Mouse (Mus musculus) forebrain, embryonic 16.5 days (tissue): ENCODE results near the gene Dnaaf1. TPM values are rescaled to one million over a fixed set of nuclear protein-coding genes. Genes with fewer than 3 reads are reported as not detected.

Source experiments
- ATAC-seq: fragments of 200-750 bp; cut with Nextera tagmentation; 2 replicates; pipeline ENCODE4 v1.8.0; 2017; ENCODE audit warnings: mild to moderate bottlenecking, moderate library complexity
- H3K27ac ChIP-seq: fragments of 300-500 bp; sonication (generic); 2 replicates; pipeline ENCODE4 v1.5.1; 2014; ENCODE audit warnings: low read length, control low read depth
- H3K27me3 ChIP-seq: fragments of 300-500 bp; sonication (generic); replicated peaks from 2 replicates; pipeline ENCODE4 v1.6.1; 2014; ENCODE audit warnings: low read length; ENCODE audit not compliant: control insufficient read depth, insufficient read depth
- H3K36me3 ChIP-seq: fragments of 300-500 bp; sonication (generic); 2 replicates; pipeline ENCODE4 v1.6.1; 2014; ENCODE audit not compliant: control insufficient read depth, insufficient read depth
- H3K4me1 ChIP-seq: fragments of 300-500 bp; sonication (generic); replicated peaks from 2 replicates; pipeline ENCODE4 v1.6.1; 2014; ENCODE audit warnings: low read length; ENCODE audit not compliant: control insufficient read depth, insufficient read depth
- H3K4me2 ChIP-seq: fragments of 300-500 bp; sonication (generic); 2 replicates; pipeline ENCODE4 v1.6.1; 2014; ENCODE audit warnings: mild to moderate bottlenecking, low read length, control low read depth
- H3K4me3 ChIP-seq: fragments of 300-500 bp; sonication (generic); replicated peaks from 2 replicates; pipeline ENCODE4 v1.5.1; 2014; ENCODE audit warnings: mild to moderate bottlenecking, low read length, control low read depth
- H3K9ac ChIP-seq: fragments of 300-500 bp; sonication (generic); replicated peaks from 2 replicates; pipeline ENCODE4 v1.6.1; 2014; ENCODE audit warnings: low read depth, low read length, control low read depth
- H3K9me3 ChIP-seq: fragments of 300-500 bp; sonication (generic); 2 replicates; pipeline ENCODE4 v1.6.1; 2016; ENCODE audit warnings: low read length; ENCODE audit not compliant: control insufficient read depth
- WGBS: fragments of 180-500 bp; shearing (Covaris S2); extraction: QIAGEN DNeasy Blood & Tissue Kit; methylation state at CpG from one replicate; pipeline ENCODE4 v1.1.7; 2014; 5-methylcytosine and 5-hydroxymethylcytosine counted together
- polyA plus RNA-seq: library from polyadenylated mRNA; unstranded; fragments of >200 nt; fragmentation: Nextera tagmentation; extraction: Ambion mirVana; gene quantifications from 2 replicates; pipeline ENCODE4 v1.2.1, GENCODE M21; 2015

Dnaaf1 gene
- polyA plus RNA-seq, 1 experiment from 2014 or later: 0.39 TPM

DNA sequence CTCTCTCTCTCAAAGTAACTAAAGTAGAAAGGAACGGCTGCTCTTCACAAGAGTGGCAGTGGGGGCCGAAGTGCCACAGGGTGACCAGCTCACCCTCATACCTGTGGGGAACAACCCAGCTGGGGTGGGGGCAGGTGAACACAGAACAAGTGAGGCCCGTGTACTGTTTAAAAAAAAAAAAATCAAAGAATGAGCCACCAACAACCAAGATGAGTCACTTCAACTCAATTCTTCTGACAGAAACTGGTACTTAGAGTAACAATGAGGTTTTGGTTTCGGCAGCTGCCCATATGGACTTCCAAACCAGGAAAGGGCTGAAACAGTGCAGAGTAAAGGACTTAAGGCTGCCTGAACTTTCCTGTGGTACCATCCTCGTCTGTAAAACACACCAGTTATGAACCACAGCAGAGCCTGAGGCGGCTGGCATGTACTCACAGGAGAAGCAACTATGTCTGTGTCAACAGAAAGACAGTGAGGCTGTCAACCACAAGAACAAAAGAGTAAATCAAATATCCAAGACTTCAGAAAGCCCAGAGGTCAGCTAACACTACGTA is 26.4 kb upstream of the Dnaaf1 start:
- H3K4me2 ChIP-seq: no peak overlapping the region
- no peak overlapping the region for H3K27ac ChIP-seq
- no peaks in the 10 kb centered on the region for H3K27me3 ChIP-seq
- ATAC-seq: no peak
- no peak overlapping the region for H3K9ac ChIP-seq
- no peaks in the 10 kb centered on the region for H3K4me1 ChIP-seq
- no peak overlapping the region for H3K4me3 ChIP-seq
- peaks cover 4% of the 10 kb centered on the region; the same call in 1 of the 2 replicates for H3K36me3 ChIP-seq
- WGBS: 80% methylated on average over 7 of the region's 7 CpGs
- no peaks in the 10 kb centered on the region for H3K9me3 ChIP-seq

DNA sequence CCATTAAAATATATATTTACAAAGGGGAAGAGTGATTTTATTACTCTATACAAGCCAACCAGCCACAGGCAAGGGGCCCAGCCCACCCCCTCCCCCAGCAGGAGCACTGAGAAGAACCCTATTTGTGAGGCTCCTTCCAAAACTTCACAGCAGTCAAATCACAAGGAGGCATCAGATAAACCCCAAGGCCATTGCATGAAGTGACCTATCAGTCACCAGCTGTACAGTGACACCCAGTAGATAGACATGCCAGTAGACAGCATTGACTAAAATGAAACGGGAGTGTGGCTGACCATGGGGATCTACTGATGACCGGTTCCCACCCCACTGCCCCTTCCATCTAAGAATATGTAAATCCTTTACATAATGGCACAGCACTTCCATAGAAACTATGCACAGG is 22.1 kb upstream of the Dnaaf1 start:
- WGBS: 83% methylated on average over 2 of the region's 2 CpGs
- Histone ChIP-seq H3K4me3 (no peak overlapping the region), H3K4me2 (no peak overlapping the region), H3K36me3 (no peaks in the 10 kb centered on the region), H3K9ac (no peak overlapping the region), H3K27me3 (no peaks in the 10 kb centered on the region), H3K27ac (no peak overlapping the region), H3K4me1 (peaks cover 27% of the 10 kb centered on the region), H3K9me3 (no peaks in the 10 kb centered on the region)
- no peak for ATAC-seq

DNA sequence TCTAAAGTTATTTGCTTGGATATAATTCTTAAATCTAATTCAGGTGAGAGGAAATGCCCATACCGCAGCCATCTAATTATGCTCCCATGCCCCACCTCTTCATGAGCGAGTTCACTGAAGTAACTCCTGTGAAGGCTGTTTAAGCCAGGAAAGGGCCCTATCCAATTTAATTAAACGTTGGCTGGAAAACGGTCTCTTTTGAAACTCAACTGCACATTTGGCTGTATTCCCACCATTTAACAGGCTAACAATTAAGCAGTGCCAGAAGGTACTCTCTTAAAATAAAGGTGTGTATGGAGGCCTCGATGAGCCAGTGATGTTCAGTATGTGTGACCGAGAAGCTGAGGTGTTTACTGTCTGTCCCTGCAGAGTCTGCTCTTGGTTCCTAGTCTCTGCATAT is 19.2 kb upstream of the Dnaaf1 start:
- no peaks in the 10 kb centered on the region for H3K36me3 ChIP-seq
- no peak overlapping the region for H3K27ac ChIP-seq
- no peaks in the 10 kb centered on the region for H3K9me3 ChIP-seq
- no peak for ATAC-seq
- H3K4me2 ChIP-seq: no peak overlapping the region
- WGBS: 30% methylated on average over 6 of the region's 6 CpGs
- no peaks in the 10 kb centered on the region for H3K27me3 ChIP-seq
- no peak overlapping the region for H3K9ac ChIP-seq
- H3K4me3 ChIP-seq: no peak overlapping the region
- peaks cover 27% of the 10 kb centered on the region for H3K4me1 ChIP-seq

DNA sequence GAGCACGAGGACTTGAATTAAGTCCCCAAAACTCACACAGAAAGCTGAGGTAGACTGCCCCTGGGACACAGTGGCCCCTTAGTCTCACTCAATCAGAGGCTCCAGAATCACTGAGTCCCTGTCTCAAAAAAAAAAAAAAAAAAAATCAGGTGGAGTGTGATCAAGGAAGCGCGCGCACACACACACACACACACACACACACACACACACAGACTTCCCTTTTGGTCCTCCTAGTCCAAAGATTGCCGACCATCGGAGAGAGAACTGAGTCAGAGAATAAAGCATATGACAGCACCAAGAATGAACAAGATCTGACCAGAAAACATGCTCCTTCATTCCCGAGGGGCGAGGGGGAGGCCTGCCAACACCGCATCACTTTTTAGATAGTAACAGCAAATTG is 17.9 kb upstream of the Dnaaf1 start:
- 0 out of 2 replicates have a peak, but pooled peaks cover 4% of the 10 kb centered on the region for H3K36me3 ChIP-seq
- no peak for ATAC-seq
- H3K9ac ChIP-seq: no peak overlapping the region
- no peaks in the 10 kb centered on the region for H3K27me3 ChIP-seq
- H3K4me1 ChIP-seq: peaks cover 27% of the 10 kb centered on the region
- H3K27ac ChIP-seq: no peak overlapping the region
- H3K4me2 ChIP-seq: peak overlapping the region; percentile 91
- no peaks in the 10 kb centered on the region for H3K9me3 ChIP-seq
- 78% methylated on average over 9 of the region's 9 CpGs for WGBS
- H3K4me3 ChIP-seq: peak overlapping the region; percentile 78

DNA sequence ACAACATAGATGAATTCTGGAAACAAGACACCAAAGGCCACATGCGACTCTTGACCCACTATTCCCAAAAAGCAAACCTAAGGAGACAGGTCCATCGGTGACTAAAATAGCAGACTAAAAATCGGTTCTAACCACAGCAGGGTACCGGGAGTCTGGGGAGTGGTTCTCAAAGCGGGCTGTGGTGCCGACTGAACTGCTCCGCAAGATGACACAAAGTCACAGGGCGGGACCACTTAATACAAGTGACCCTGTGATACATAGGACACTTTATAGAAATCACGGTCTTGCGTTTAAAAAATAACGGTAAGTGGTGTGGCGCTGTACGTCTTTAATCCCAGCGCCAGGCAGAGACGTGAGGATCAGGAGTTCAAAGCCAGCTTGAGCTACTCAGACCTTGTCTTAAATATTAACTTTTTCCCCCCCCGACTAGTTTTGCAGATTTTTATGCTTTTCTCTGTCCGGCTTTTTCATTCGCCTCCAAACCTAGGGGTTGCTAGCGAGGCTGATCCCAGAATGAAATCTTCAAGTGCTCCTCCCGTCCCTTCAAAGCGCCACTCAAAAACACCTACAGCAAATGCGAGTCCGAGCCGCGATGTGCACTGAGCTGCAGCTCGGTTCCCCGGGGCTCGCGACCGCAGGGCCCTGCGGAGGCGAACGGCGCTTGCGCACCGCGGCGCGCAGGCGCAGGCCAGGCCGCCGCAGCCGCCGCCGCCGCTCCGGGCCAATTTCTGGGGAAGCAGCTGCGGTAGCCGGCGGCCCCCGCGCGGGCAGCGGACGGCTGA is 17.0 kb upstream of the Dnaaf1 start:
- Histone ChIP-seq H3K4me3 (peak overlapping the region; percentile 78), H3K4me2 (peak overlapping the region; percentile 91), H3K9ac (peak overlapping the region; percentile 85), H3K4me1 (peaks cover 27% of the 10 kb centered on the region), H3K27ac (peak overlapping the region; percentile 92), H3K9me3 (no peaks in the 10 kb centered on the region), H3K36me3 (0 out of 2 replicates have a peak, but pooled peaks cover 7% of the 10 kb centered on the region), H3K27me3 (no peaks in the 10 kb centered on the region)
- under 1% methylated on average over 55 of the region's 55 CpGs for WGBS
- ATAC-seq: peak; percentile 93

DNA sequence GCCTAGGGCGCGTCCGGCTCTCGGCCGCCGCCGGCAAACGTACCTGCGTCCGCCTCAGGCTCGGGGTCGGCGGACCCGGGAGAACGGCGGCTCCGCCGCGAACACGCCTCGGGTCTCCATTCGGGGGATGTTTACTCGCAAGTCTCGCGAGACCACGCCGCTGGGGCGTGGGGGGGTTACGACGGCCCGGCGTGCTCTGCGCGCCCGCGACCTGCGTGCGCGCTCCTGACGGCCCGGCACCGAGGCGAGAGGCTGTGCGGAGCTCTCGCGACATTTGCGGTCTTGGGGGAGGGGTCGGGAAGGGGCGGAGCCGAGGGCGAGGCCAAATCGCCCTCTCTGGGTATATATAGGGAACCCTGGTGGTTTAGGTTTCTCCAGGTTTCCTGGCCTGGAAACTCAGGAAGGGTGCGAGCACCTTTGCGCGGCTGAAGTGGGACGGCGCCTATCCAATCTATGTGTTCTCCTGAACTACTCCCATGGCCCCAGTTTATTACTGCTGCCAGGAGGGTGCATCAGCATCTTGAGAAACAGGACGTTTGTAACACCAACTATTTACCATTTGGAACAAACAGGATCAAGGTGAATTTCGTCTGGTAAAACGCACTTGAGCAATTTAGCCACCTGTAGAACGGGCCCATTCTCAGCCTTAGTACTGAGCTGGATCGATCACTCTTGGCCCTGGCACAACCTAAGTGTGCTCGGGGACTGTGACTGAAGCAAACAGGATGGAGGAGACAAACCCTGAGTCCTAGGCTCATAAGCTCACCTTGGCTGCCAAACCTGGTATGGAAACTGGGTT is 16.2 kb upstream of the Dnaaf1 start, which contains the start of gene Mbtps1:
TSS of gene Mbtps1 (minus strand) at position 133 of the 799 bp plus-strand sequence.
- Histone ChIP-seq H3K9me3 (no peaks in the 10 kb centered on the region), H3K36me3 (peaks cover 11% of the 10 kb centered on the region; the same call in 1 of the 2 replicates), H3K4me2 (peak within 1 kb of the TSS; percentile 91), H3K4me1 (peaks cover 27% of the 10 kb centered on the region), H3K9ac (peak within 1 kb of the TSS; percentile 85), H3K27ac (peak within 1 kb of the TSS; percentile 92), H3K27me3 (no peaks in the 10 kb centered on the region), H3K4me3 (peak within 1 kb of the TSS; percentile 78)
- 6% methylated on average over 63 of the region's 63 CpGs for whole genome bisulfite sequencing
- peak; percentile 96 for ATAC-seq

DNA sequence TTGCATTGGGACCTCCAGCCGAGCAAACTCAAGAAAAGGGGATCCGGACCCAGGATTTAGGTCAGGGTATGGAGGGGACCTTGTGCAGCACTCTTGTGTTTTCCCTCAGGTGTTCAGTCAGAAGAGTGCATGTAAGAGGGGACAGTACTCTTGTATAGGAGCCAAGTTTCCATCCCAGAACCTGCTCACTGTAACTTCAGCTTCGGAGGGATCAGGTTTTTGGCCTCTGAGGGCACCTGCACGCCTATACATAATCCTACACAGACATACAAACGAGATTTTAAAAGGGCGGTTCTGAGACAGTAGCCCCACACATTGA is 15.7 kb upstream of the Dnaaf1 start:
- no peaks in the 10 kb centered on the region for H3K27me3 ChIP-seq
- 89% methylated on average over 6 of the region's 6 CpGs for whole genome bisulfite sequencing
- H3K4me1 ChIP-seq: peaks cover 27% of the 10 kb centered on the region
- no peak overlapping the region for H3K27ac ChIP-seq
- H3K9ac ChIP-seq: no peak overlapping the region
- H3K4me3 ChIP-seq: no peak overlapping the region
- H3K4me2 ChIP-seq: no peak overlapping the region
- H3K9me3 ChIP-seq: no peaks in the 10 kb centered on the region
- H3K36me3 ChIP-seq: peaks cover 13% of the 10 kb centered on the region
- no peak for ATAC-seq

DNA sequence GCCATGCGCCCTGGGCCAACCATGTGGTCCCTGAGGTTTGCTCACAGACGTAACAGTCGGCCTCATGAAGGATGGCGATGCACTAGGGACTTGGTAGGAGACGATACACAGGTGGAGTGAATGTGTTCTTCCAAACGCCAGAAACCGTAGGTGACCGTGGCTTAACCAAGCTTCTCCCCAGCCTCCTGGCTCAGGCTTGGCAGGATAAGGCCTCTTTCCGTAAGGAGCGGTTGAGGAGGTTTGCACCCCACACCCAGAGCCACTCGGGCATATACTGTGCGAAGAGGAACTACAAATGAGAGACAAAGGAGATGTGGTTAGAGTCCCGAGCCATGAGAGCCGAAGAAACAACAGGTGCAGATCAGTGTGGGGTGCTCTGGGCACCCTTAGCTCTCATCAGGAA is 11.2 kb upstream of the Dnaaf1 start:
- H3K9me3 ChIP-seq: no peaks in the 10 kb centered on the region
- no peak overlapping the region for H3K4me3 ChIP-seq
- peaks cover 23% of the 10 kb centered on the region for H3K36me3 ChIP-seq
- no peaks in the 10 kb centered on the region; the same call in 1 of the 2 replicates for H3K4me1 ChIP-seq
- no peak for ATAC-seq
- H3K27ac ChIP-seq: no peak overlapping the region
- H3K9ac ChIP-seq: no peak overlapping the region
- no peak overlapping the region for H3K4me2 ChIP-seq
- no peaks in the 10 kb centered on the region for H3K27me3 ChIP-seq
- 94% methylated on average over 14 of the region's 14 CpGs for WGBS

DNA sequence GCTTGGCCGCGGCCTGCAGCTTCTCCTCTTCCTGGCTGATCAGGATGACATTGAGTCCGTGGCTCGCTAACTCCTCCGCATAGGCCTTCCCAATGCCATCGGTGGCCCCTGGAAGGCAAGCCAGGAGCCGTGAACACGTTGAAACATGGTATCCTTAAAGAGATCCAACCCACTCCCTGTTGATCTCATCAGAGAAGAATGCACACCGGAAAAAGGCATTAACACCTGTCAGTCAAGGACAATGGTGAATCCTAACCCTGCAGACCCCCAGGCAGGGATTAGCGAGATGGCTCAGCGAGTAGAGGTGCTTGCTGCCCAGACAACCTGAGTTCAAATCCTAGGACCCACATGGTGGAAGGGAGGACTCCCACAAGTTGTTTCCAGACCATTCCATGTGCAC is 8.7 kb upstream of the Dnaaf1 start:
- Histone ChIP-seq H3K9me3 (no peaks in the 10 kb centered on the region), H3K27ac (no peak overlapping the region), H3K4me2 (no peak overlapping the region), H3K4me1 (no peaks in the 10 kb centered on the region), H3K36me3 (peaks cover 23% of the 10 kb centered on the region), H3K27me3 (no peaks in the 10 kb centered on the region), H3K4me3 (no peak overlapping the region), H3K9ac (no peak overlapping the region)
- ATAC-seq: no peak
- 85% methylated on average over 11 of the region's 11 CpGs for WGBS
